Mouse (Mus musculus): ENCODE data around the gene Ppia. TPM values are rescaled to one million over a fixed set of nuclear protein-coding genes. Genes with fewer than 3 reads are reported as not detected.

Ppia gene
- polyA plus RNA-seq, 1 experiment from 2014 or later: 2,332 TPM

DNA sequence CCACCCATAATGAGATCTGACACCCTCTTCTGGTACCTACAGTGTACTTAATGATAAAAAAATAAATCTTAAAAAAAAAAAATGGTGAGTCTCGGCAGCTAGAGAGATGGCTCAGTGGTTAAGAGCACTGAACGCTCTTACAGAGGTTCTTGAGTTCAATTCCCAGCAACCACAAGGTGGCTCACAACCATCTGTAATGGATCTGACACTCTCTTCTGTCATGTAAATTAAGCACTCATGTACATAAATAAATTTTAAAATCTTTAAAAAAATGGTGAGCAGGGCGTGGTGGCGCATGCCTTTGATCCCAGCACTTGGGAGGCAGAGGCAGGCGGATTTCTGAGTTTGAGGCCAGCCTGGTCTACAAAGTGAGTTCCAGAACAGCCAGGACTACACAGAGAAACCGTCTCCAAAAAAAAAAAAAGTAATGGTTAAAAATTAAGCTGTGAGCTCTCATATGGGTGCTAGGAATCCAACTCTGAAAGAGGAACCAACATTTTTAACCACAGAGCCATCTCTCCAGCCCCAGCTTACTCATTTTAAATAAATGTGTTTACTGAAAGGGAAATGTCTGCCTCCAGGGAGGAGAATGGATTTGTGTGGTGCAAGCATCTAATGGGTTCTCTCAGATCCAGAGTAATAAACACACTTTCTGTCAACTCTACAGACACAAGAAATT lies 48.1 kb downstream of the Ppia start:
- ATAC-seq (no peak), DNase-seq (no peak)
- Histone ChIP-seq H3K27me3 (ENCODE audit: insufficient read depth, low read length) (no peaks in the 10 kb centered on the region), H3K4me3 (ENCODE audit: low read depth, low read length) (no peak overlapping the region), H3K9me3 (ENCODE audit: low read length) (no peaks in the 10 kb centered on the region), H3K4me1 (ENCODE audit: insufficient read depth) (no peaks in the 10 kb centered on the region), H3K9ac (replicated peaks) (no peak overlapping the region), H3K36me3 (replicated peaks; ENCODE audit: insufficient read depth, low read length) (peaks cover 10% of the 10 kb centered on the region), H3K4me2 (ENCODE audit: low read depth, low read length) (no peak overlapping the region), H3K27ac (ENCODE audit: low read depth) (no peak overlapping the region)
- WGBS (ENCODE audit: insufficient replicate concordance): 68% methylated on average over 6 of the region's 6 CpGs
- TF ChIP-seq CTCF (IDR thresholded peaks at IDR 0.05; ENCODE audit: low read depth) (no peak), EP300 (IDR thresholded peaks at IDR 0.05; ENCODE audit: low read depth) (no peak)

DNA sequence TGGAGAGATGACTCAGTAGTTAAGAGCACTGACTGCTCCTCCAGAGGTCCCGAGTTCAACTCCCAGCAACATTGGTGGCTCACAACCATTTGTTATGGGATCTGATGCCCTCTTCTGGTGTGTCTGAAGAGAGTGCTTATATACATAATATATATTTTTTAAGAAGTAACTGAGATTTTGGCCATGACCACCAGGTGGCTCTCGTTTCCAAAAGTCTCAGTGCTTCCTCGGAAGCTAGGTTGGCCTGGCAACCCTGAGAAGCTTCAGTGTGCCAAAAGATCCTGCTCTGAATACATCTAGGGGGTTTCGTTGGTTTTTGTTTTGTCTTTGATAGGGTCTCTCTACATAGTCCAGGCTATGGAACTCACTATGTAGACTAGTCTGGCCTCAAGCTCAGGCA lies 49.9 kb downstream of the Ppia start:
- ATAC-seq (peak; percentile 69), DNase-seq (peak; percentile 74)
- 19% methylated on average over 4 of the region's 4 CpGs for WGBS (ENCODE audit: insufficient replicate concordance)
- H3K36me3 ChIP-seq (replicated peaks; ENCODE audit: insufficient read depth, low read length): peaks cover 13% of the 10 kb centered on the region
- no peak overlapping the region for H3K4me3 ChIP-seq (ENCODE audit: low read depth, low read length)
- H3K4me2 ChIP-seq (ENCODE audit: low read depth, low read length): no peak overlapping the region
- H3K27ac ChIP-seq (ENCODE audit: low read depth): no peak overlapping the region
- no peak overlapping the region for H3K9ac ChIP-seq (replicated peaks)
- H3K9me3 ChIP-seq (ENCODE audit: low read length): no peaks in the 10 kb centered on the region
- TF ChIP-seq EP300 (IDR thresholded peaks at IDR 0.05; ENCODE audit: low read depth): no peak
- TF ChIP-seq CTCF (IDR thresholded peaks at IDR 0.05; ENCODE audit: low read depth): peak; percentile 80
- no peaks in the 10 kb centered on the region for H3K27me3 ChIP-seq (ENCODE audit: insufficient read depth, low read length)
- peaks cover 5% of the 10 kb centered on the region; the same call in 1 of the 2 replicates for H3K4me1 ChIP-seq (ENCODE audit: insufficient read depth)

DNA sequence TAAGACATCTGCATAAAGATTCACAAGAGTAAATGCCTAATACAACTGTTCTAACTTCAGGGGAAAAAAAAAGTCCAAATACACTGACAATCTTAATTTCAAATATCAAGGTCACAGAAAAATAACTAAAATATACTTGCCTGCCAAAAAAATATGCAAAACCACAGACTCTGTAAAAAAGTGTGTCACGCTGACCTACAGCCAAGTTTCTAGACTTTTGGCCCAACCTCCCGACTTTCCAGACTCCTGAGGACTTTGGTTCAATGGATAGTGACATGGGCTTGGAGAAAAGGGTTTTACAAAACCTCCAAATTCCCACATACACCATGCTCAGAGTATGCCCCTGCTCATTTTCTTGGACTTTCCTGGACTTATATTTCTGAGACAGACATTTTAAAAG lies 53.3 kb downstream of the Ppia start:
- peaks cover 19% of the 10 kb centered on the region for H3K36me3 ChIP-seq (replicated peaks; ENCODE audit: insufficient read depth, low read length)
- H3K4me3 ChIP-seq (ENCODE audit: low read depth, low read length): no peak overlapping the region
- WGBS (ENCODE audit: insufficient replicate concordance): 65% methylated on average over 2 of the region's 2 CpGs
- peaks cover 28% of the 10 kb centered on the region for H3K4me1 ChIP-seq (ENCODE audit: insufficient read depth)
- no peak overlapping the region for H3K27ac ChIP-seq (ENCODE audit: low read depth)
- no peak for ATAC-seq
- no peak overlapping the region for H3K9ac ChIP-seq (replicated peaks)
- no peak for DNase-seq
- TF ChIP-seq EP300 (IDR thresholded peaks at IDR 0.05; ENCODE audit: low read depth) (no peak), CTCF (IDR thresholded peaks at IDR 0.05; ENCODE audit: low read depth) (no peak)
- H3K4me2 ChIP-seq (ENCODE audit: low read depth, low read length): no peak overlapping the region
- H3K9me3 ChIP-seq (ENCODE audit: low read length): no peaks in the 10 kb centered on the region
- H3K27me3 ChIP-seq (ENCODE audit: insufficient read depth, low read length): no peaks in the 10 kb centered on the region

Small RNA genes lying within 50 kb of the gene (microRNA-seq; reads per million reads assigned to microRNA genes)
- gene Mir7651: 1.2 reads per million

Other genes with a start within 250 kb of the Ppia start
- gene A730071L15Rik, start 215.4 kb upstream of the Ppia start, polyA plus RNA-seq (2015; fragmentation: Nextera tagmentation; extraction: Ambion mirVana): 0.28 and 0.31 TPM in 2 replicates
- gene Nudcd3, start 215.0 kb upstream of the Ppia start, polyA plus RNA-seq (2015; fragmentation: Nextera tagmentation; extraction: Ambion mirVana): 7.7 and 9.2 TPM in 2 replicates
- gene Npc1l1, start 185.3 kb upstream of the Ppia start, polyA plus RNA-seq (2015; fragmentation: Nextera tagmentation; extraction: Ambion mirVana): not detected in 2 replicates
- gene Ddx56, start 147.7 kb upstream of the Ppia start, polyA plus RNA-seq (2015; fragmentation: Nextera tagmentation; extraction: Ambion mirVana): 32.5 and 33.8 TPM in 2 replicates
- 83.4 and 91.5 TPM in 2 replicates for gene Tmed4, start 140.6 kb upstream of the Ppia start, polyA plus RNA-seq (2015; fragmentation: Nextera tagmentation; extraction: Ambion mirVana)
- gene Ogdh, start 123.8 kb upstream of the Ppia start, polyA plus RNA-seq (2015; fragmentation: Nextera tagmentation; extraction: Ambion mirVana): 48.0 and 50.1 TPM in 2 replicates
- gene Zmiz2, start 26.4 kb upstream of the Ppia start, polyA plus RNA-seq (2015; fragmentation: Nextera tagmentation; extraction: Ambion mirVana): 3.4 and 3.7 TPM in 2 replicates
- gene H2afv, start 29.0 kb downstream of the Ppia start, polyA plus RNA-seq (2015; fragmentation: Nextera tagmentation; extraction: Ambion mirVana): 135 and 137 TPM in 2 replicates
- gene Purb, start 60.5 kb downstream of the Ppia start, polyA plus RNA-seq (2015; fragmentation: Nextera tagmentation; extraction: Ambion mirVana): 5.6 and 6.1 TPM in 2 replicates
- 8.2 and 9.4 TPM in 2 replicates for gene Myo1g, start 105.5 kb downstream of the Ppia start, polyA plus RNA-seq (2015; fragmentation: Nextera tagmentation; extraction: Ambion mirVana)
- 33.9 and 34.9 TPM in 2 replicates for gene Ccm2, start 131.4 kb downstream of the Ppia start, polyA plus RNA-seq (2015; fragmentation: Nextera tagmentation; extraction: Ambion mirVana)
- gene Nacad, start 190.6 kb downstream of the Ppia start, polyA plus RNA-seq (2015; fragmentation: Nextera tagmentation; extraction: Ambion mirVana): 1.5 and 1.6 TPM in 2 replicates
- 19.6 and 23.5 TPM in 2 replicates for gene Tbrg4, start 210.6 kb downstream of the Ppia start, polyA plus RNA-seq (2015; fragmentation: Nextera tagmentation; extraction: Ambion mirVana)
- gene Wap, start 223.2 kb downstream of the Ppia start, polyA plus RNA-seq (2015; fragmentation: Nextera tagmentation; extraction: Ambion mirVana): not detected in 2 replicates
- gene Ramp3, start 243.1 kb downstream of the Ppia start, polyA plus RNA-seq (2015; fragmentation: Nextera tagmentation; extraction: Ambion mirVana): 0.20 and 0.28 TPM in 2 replicates

Data from liver, postnatal 0 days (tissue).